Mouse (Mus musculus) midbrain, embryonic 12.5 days (tissue): ENCODE results near the gene Gsn. TPM values are rescaled to one million over a fixed set of nuclear protein-coding genes. Genes with fewer than 3 reads are reported as not detected.
A peak's percentile ranks its signal among the peaks of the same experiment; 100 is the strongest.

Experiments used
- ATAC-seq: fragments of 200-750 bp; cut with Nextera tagmentation; 2 replicates; pipeline ENCODE4 v1.8.0; 2017; ENCODE audit warnings: low read depth, moderate TSS enrichment, moderate library complexity; ENCODE audit not compliant: low FRiP score
- H3K27ac ChIP-seq: fragments of 300-500 bp; sonication (generic); replicated peaks from 2 replicates; pipeline ENCODE4 v1.5.1; 2016; ENCODE audit warnings: mild to moderate bottlenecking
- H3K27me3 ChIP-seq: fragments of 300-500 bp; sonication (generic); 2 replicates; pipeline ENCODE4 v1.6.1; 2016; ENCODE audit warnings: mild to moderate bottlenecking
- H3K36me3 ChIP-seq: fragments of 300-500 bp; sonication (generic); 2 replicates; pipeline ENCODE4 v1.6.1; 2016
- H3K4me1 ChIP-seq: fragments of 300-500 bp; sonication (generic); 2 replicates; pipeline ENCODE4 v1.6.1; 2016
- H3K4me2 ChIP-seq: fragments of 300-500 bp; sonication (generic); replicated peaks from 2 replicates; pipeline ENCODE4 v1.6.1; 2016; ENCODE audit warnings: mild to moderate bottlenecking, moderate library complexity
- H3K4me3 ChIP-seq: fragments of 300-500 bp; sonication (generic); 2 replicates; pipeline ENCODE4 v1.5.1; 2016; ENCODE audit warnings: mild to moderate bottlenecking
- H3K9ac ChIP-seq: fragments of 300-500 bp; sonication (generic); replicated peaks from 2 replicates; pipeline ENCODE4 v1.6.1; 2016; ENCODE audit warnings: mild to moderate bottlenecking, moderate library complexity
- H3K9me3 ChIP-seq: fragments of 300-500 bp; sonication (generic); 2 replicates; pipeline ENCODE4 v1.6.1; 2016; ENCODE audit warnings: mild to moderate bottlenecking
- WGBS: fragments of 180-500 bp; shearing (Covaris S2); methylation state at CpG from one replicate; pipeline ENCODE4 v1.1.7; 2016; 5-methylcytosine and 5-hydroxymethylcytosine counted together
- polyA plus RNA-seq: library from polyadenylated mRNA; unstranded; fragments of >200 nt; fragmentation: Nextera tagmentation; extraction: Ambion mirVana; gene quantifications from 2 replicates; pipeline ENCODE4 v1.2.1, GENCODE M21; 2016

Gsn gene
- polyA plus RNA-seq: 36.7 and 48.9 TPM in 2 replicates

DNA sequence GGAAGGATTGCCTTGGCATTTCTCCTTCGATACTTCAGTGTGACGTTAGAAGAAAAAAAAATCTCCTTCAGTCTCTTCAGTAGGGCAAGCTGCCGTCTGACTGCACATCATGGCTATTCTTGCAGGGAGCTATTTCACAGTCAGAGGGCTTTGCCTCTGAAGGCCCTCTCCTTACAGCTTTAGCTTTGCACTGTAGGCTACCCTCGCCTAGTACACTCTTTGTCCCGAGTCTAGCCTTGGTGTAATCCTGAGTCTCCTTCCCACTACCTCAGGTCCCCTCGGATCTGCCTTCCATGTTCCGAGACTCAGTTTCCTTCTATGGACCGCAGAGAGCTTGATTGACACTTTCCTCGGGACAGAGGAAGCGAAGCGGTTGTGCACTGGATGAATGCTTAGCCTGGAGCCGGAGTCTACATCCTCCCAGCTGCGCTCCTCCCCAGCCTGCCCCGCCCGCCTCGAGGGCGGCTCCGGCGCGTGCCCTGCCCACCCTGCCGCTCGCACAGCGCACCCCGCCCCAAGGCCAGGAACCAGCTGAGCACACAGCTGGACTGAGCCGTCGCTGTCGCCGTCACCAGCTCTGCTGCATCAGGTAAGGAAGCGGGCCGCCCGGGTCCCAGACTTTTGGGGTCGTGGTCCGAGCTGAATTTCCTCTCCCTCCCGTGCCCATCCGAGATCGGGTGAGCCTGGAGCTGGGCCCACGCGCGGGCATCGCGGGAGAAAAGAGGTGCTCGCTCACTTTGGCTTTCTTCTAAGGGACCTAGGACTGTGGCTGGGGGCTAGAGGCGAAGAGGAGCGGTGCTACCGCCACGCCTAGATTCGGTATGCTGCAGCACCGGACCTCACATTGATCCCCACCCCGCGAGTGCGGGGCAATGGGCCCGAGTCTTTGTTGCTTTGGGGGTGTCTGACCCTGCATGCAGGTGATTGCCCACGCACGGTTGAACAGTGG, at the start of gene Gsn:
Gene Gsn (plus strand): TSS at position 496 of the 949 bp plus-strand sequence.
- WGBS: 4% methylated on average over 53 of the region's 54 CpGs
- Histone ChIP-seq H3K27me3 (peaks cover 53% of the 10 kb centered on the region), H3K9me3 (no peaks in the 10 kb centered on the region), H3K27ac (no peak within 1 kb of the TSS), H3K9ac (peak within 1 kb of the TSS; percentile 69), H3K4me2 (peak within 1 kb of the TSS; percentile 90), H3K4me1 (peaks cover 14% of the 10 kb centered on the region), H3K4me3 (peak within 1 kb of the TSS; percentile 55), H3K36me3 (no peaks in the 10 kb centered on the region)
- ATAC-seq: peak; percentile 92

DNA sequence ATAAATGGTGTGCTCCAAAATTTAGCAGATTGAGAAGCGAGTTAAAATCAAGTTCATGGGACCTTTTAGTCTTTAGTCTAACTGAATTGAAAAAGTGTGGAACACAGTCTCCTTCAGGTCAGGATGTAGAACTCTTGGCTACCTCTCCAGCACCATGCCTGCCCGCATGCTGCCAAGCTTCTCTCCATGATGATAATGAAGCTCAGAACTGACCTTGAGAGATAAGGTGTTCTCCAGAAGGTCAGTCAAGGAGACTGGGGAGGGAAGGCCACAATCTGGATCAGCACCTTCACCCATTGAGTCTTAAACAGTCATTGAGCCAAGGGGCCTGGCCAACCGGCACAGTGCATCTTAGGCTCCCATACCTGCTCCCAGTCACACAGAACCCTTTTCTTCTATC, 49.4 kb upstream of the Gsn start:
- Histone ChIP-seq H3K4me2 (no peak overlapping the region), H3K27ac (no peak overlapping the region), H3K27me3 (0 out of 2 replicates have a peak, but pooled peaks cover 8% of the 10 kb centered on the region), H3K9ac (no peak overlapping the region), H3K4me1 (no peaks in the 10 kb centered on the region), H3K36me3 (no peaks in the 10 kb centered on the region), H3K9me3 (no peaks in the 10 kb centered on the region), H3K4me3 (no peak overlapping the region)
- 93% methylated on average over 3 of the region's 3 CpGs for WGBS
- ATAC-seq: no peak

DNA sequence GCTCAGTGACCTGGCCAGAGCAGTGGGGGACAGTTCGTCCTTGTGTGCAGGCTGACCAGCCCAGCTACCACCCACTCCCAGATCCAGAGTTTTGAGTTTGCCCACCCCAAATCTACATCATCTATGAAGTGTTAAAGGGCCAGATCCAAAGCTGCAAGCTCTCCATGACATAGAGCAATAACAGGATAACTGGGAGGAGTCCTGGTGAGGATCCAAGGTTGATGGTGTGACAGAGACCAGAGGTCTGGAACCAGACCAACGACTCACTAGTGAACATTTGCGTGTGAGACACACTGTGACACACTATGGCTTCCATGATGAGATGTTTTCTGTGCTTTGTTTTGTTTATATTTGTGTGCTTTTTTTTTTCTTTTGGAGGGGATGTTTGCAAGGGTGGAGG, 48.1 kb upstream of the Gsn start:
- Histone ChIP-seq H3K4me3 (no peak overlapping the region), H3K36me3 (no peaks in the 10 kb centered on the region), H3K4me1 (no peaks in the 10 kb centered on the region), H3K27ac (no peak overlapping the region), H3K4me2 (no peak overlapping the region), H3K9me3 (no peaks in the 10 kb centered on the region), H3K27me3 (0 out of 2 replicates have a peak, but pooled peaks cover 7% of the 10 kb centered on the region), H3K9ac (no peak overlapping the region)
- 81% methylated on average over 3 of the region's 3 CpGs for WGBS
- no peak for ATAC-seq

DNA sequence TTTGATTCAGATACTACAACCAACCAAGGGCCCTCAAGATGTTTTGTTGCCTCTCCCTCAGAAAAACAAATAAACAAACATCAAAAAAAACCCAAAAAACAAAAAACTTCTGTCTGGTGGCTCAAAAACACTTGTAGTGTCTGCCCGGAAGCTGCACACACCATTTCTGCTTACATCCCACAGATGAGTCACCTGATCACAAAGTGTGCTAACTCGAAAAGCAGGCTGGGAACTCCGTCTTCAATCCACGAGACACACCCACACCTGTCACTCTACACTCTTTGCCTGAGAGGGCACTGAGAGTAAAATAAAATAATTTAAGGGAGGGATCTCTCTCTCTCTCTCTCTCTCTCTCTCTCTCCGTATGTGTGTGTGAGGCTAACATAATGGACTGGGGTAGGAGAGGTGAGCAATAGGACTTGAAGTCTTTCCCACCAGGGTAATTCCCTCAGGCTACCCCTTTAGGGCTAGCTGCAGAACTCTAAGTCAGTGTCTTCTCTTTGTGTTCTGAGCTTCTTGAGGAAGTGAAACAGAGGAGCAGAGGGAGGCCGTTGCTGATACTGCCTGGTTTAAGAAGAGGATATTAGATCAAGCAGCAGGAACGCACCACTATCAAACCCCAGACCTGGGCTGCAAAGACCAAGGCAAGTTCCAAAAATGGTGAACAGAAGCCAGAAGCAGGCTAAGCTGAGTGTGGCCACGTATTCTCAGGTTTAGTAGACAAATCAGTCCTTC, 47.1 kb upstream of the Gsn start:
- no peak for ATAC-seq
- Histone ChIP-seq H3K9ac (no peak overlapping the region), H3K9me3 (no peaks in the 10 kb centered on the region), H3K36me3 (no peaks in the 10 kb centered on the region), H3K4me3 (no peak overlapping the region), H3K27me3 (peaks cover 8% of the 10 kb centered on the region; the same call in 1 of the 2 replicates), H3K4me2 (no peak overlapping the region), H3K27ac (no peak overlapping the region), H3K4me1 (no peaks in the 10 kb centered on the region)
- WGBS: 77% methylated on average over 8 of the region's 8 CpGs

DNA sequence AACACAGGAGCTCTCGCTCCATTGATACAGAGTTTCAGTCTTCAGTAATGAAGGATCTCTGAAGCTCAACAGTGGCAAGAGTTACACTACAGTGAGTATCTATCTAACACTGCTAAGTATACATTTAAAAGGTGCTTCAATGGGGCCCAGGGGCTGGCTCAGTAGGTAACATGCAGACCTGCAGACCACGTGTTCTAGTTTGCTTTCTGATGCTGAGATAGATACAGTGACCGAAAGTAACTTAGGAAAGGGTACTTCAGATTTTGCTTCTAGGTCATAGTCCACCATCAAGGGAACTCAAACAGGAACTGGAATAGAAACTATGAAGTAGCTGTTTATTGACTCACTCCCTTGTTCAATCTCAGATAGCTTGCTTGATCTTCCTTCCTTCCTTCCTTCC, 44.5 kb upstream of the Gsn start:
- Histone ChIP-seq H3K4me1 (peaks cover 14% of the 10 kb centered on the region), H3K4me2 (no peak overlapping the region), H3K36me3 (no peaks in the 10 kb centered on the region), H3K9ac (no peak overlapping the region), H3K27me3 (peaks cover 5% of the 10 kb centered on the region; the same call in 1 of the 2 replicates), H3K4me3 (no peak overlapping the region), H3K27ac (no peak overlapping the region), H3K9me3 (no peaks in the 10 kb centered on the region)
- ATAC-seq: no peak
- WGBS: 82% methylated on average over 3 of the region's 3 CpGs

DNA sequence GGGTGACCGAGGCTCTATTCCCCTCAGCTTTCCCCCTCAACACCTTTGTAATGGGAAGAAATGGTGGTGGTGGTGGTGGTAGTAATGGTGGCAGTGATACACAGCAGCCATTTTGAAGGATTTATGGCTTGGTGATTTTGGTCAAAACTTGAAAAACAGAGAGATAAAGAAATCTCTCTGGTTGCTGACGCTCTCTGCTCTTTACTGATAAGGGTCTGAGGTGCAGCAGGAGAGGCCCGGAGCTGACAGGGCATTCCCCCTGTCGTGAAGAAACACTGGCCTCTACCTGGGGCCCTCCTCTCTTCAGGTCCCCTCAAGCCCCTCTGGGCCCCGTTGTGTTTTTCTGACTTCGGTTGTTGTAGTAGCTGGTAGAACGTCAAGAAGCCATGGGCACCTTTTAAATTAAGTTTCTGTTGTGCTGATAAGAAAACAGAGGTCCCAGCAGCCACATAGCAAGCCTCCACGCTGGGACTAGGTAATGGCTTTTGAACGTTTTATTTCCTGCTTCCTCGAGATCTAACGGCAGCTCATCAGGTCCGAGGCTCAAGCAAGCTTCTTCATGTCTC, 42.8 kb upstream of the Gsn start:
- ATAC-seq: no peak
- 84% methylated on average over 12 of the region's 12 CpGs for whole genome bisulfite sequencing
- Histone ChIP-seq H3K4me2 (no peak overlapping the region), H3K9ac (no peak overlapping the region), H3K27ac (no peak overlapping the region), H3K4me1 (peaks cover 14% of the 10 kb centered on the region), H3K9me3 (no peaks in the 10 kb centered on the region), H3K27me3 (peaks cover 5% of the 10 kb centered on the region; the same call in 1 of the 2 replicates), H3K4me3 (no peak overlapping the region), H3K36me3 (no peaks in the 10 kb centered on the region)

DNA sequence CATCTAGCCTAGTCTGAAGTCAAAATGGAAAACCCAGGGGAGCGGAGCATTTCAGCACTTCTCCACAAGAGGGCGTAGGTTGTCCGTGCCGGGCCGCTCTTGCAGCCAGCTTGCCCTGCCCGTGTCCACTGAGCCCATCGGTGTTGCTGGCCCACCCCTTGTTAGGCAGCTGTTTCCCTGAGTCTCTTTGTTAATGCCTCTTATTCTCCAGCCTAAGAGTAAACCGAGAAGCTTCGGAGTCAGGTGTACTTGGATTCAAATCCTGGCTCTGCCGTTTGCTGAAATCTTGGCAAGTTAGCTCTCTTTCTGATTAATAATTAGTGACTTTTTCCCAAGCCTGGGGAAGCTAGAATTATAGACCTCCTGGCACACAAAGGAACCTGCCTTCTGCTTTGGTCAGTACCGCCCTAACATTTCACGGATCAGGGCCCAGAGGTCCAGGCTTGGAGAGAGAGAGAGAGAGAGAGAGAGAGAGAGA, 41.3 kb upstream of the Gsn start:
- 1% methylated on average over 12 of the region's 12 CpGs for WGBS
- Histone ChIP-seq H3K9me3 (no peaks in the 10 kb centered on the region), H3K27me3 (peaks cover 5% of the 10 kb centered on the region; the same call in 1 of the 2 replicates), H3K36me3 (no peaks in the 10 kb centered on the region), H3K4me2 (peak overlapping the region; percentile 31), H3K4me1 (peaks cover 14% of the 10 kb centered on the region), H3K4me3 (no peak overlapping the region), H3K27ac (no peak overlapping the region; the same call in 1 of the 2 replicates), H3K9ac (0 out of 2 replicates have a peak overlapping the region, but pooled peaks have one; percentile 12)
- peak; percentile 93 for ATAC-seq

DNA sequence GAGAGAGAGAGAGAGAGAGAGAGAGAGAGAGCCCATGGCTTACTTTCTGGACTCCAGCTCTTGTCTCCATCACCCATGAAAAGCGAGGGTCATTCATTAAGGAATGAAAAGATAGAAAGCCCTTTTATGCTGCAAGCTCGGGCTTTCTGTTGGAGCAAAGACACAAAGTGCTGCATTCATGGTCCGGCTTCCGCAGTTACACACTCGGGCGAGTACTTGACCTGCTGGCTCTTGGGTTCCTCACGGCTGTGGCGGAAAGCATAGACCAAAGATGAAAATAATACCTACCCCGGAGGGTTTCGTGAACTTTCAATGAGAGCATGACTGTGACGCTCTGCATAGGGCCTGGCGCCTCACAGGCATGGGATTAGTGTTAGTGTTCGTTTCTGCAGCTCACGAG, 40.8 kb upstream of the Gsn start:
- Histone ChIP-seq H3K4me2 (peak overlapping the region; percentile 31), H3K27me3 (peaks cover 5% of the 10 kb centered on the region; the same call in 1 of the 2 replicates), H3K4me1 (peaks cover 14% of the 10 kb centered on the region), H3K9me3 (no peaks in the 10 kb centered on the region), H3K27ac (no peak overlapping the region; the same call in 1 of the 2 replicates), H3K4me3 (no peak overlapping the region), H3K36me3 (no peaks in the 10 kb centered on the region), H3K9ac (0 out of 2 replicates have a peak overlapping the region, but pooled peaks have one; percentile 12)
- ATAC-seq: 0 out of 2 replicates have a peak, but pooled peaks have one; percentile 12
- 28% methylated on average over 14 of the region's 14 CpGs for WGBS

DNA sequence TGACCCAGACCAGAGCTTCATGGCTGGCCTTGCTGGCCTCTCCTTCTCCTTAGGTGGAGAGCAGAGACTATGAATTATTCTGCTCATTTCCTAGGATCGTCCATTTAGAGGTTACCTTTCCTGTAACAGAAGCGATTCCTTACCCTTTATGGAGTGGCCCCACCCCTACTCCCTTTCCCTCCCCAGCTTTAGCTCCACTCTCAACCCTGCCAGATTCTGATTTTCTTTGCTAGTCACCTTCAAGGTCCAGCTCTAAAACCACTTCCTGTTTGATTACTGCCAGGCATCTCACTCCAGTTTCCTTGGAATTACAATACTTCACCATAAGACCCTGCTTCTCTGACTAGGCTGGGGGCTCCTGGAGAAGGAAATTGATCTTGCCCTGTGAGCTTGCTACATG, 39.5 kb upstream of the Gsn start:
- Histone ChIP-seq H3K9me3 (no peaks in the 10 kb centered on the region), H3K4me3 (no peak overlapping the region), H3K36me3 (no peaks in the 10 kb centered on the region), H3K27me3 (peaks cover 5% of the 10 kb centered on the region; the same call in 1 of the 2 replicates), H3K27ac (no peak overlapping the region), H3K4me2 (no peak overlapping the region), H3K9ac (no peak overlapping the region), H3K4me1 (peaks cover 14% of the 10 kb centered on the region)
- WGBS: 91% methylated on average over 2 of the region's 2 CpGs
- ATAC-seq: no peak

DNA sequence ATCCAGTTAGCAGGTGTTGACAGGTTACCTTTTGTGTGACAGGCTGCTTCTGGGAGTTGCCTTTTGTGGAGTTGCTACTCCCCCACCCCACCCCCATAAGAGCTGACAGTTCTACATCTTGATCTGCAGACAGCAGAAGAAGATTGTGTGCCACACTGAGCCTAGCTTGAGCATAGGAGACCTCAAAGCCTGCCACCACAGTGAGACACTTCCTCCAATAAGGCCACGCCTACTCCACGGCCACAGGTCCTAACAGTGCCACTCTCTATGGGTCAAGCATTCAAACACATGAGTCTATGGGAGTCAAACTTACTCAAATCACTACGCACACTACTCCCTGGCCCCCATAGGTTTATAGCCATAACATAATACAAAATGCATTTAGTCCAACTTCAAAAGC, 37.4 kb upstream of the Gsn start:
- Histone ChIP-seq H3K4me3 (no peak overlapping the region), H3K9me3 (no peaks in the 10 kb centered on the region), H3K4me2 (no peak overlapping the region), H3K27me3 (peaks cover 3% of the 10 kb centered on the region; the same call in 1 of the 2 replicates), H3K4me1 (peaks cover 14% of the 10 kb centered on the region), H3K36me3 (no peaks in the 10 kb centered on the region), H3K27ac (no peak overlapping the region), H3K9ac (no peak overlapping the region)
- ATAC-seq: no peak
- WGBS: 96% methylated on average over 3 of the region's 3 CpGs

DNA sequence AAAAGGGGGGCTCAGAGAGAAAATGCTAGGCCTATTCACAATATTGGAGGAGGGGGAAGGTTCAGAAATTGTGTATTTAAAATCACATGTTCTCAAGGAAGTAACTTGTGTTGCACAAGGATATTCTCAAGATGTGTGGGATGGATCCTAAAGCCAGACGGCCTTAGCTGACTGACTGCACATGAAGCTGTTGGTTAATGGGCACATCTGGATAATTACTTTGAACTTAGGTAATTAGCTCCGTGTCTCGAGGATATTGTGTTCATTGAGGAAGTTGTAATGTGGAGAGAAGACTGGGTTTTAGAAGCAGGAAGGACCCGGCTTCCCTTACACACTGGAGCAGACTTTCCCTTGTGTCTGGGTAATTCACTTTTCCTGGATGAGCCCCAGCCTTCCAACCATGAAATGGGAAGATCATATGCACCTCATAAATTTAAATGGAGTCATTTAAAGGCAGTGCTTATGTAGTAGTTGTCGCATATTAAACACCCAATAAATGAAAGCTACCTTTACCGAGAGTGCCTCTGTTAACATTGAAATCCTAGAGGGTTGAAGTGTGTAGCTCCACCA, 33.3 kb upstream of the Gsn start:
- Histone ChIP-seq H3K36me3 (no peaks in the 10 kb centered on the region), H3K27me3 (no peaks in the 10 kb centered on the region), H3K9me3 (no peaks in the 10 kb centered on the region), H3K27ac (no peak overlapping the region), H3K9ac (no peak overlapping the region), H3K4me3 (no peak overlapping the region), H3K4me2 (no peak overlapping the region), H3K4me1 (no peaks in the 10 kb centered on the region)
- 85% methylated on average over 6 of the region's 6 CpGs for WGBS
- no peak for ATAC-seq
